Mouse (Mus musculus): ENCODE measurements around the gene Xrn1.

- TF ChIP-seq GATA1 (IDR thresholded peaks at IDR 0.05; ENCODE audit: borderline replicate concordance, low read length), result no peak
- TF ChIP-seq FLI1 (IDR thresholded peaks at IDR 0.05; ENCODE audit: low read length), result no peak
Measured at GRCm38 (mm10) chr9:96027913-96028312, 73.4 kb downstream of the Xrn1 start.

Measured in megakaryocyte, embryonic 14.5 days (primary cell).